Mouse (Mus musculus) CD4-positive, CD25-positive, alpha-beta regulatory T cell, adult 4 months (primary cell): ENCODE measurements around the gene Tnrc6c. TPM values are rescaled to one million over a fixed set of nuclear protein-coding genes. Genes with fewer than 3 reads are reported as not detected.
"Not testable (repeated sequence)": the region's sequence is repeated elsewhere in the genome, so short reads cannot be mapped to it uniquely, and the experiment has no call there.

ENCODE experiments used
- ATAC-seq: one replicate; pipeline ENCODE4 v1.8.0; 2017
- polyA plus RNA-seq, 2 experiments: library from polyadenylated mRNA; unstranded; fragments of 100-300 nt; shearing (Covaris generic); gene quantifications; one replicate each; pipeline ENCODE4 v1.2.1; 2017

The Tnrc6c gene
- polyA plus RNA-seq, 2 experiments from 2014 or later, result 19.6 to 21.4 TPM

DNA sequence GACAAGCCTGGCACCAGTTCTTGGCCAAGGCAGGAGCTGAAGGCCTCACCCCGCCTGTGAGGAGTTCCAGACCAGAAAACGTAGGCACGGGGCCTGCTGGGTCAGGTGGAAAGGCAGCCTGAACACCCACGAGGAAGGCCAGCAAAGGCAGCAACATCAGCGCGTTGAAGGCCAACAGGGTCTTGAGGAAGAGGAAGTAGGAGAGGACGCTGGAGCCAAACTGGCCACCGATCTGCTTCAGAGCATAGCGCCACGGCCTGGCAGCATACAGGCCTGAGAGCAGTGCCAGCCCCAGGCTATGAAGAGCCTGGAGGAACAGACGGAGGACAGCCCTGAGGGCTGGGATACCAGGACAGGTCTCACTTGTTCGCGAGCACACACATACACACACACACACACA lies 121.5 kb downstream of the Tnrc6c start:
- ATAC-seq, result no peak

DNA sequence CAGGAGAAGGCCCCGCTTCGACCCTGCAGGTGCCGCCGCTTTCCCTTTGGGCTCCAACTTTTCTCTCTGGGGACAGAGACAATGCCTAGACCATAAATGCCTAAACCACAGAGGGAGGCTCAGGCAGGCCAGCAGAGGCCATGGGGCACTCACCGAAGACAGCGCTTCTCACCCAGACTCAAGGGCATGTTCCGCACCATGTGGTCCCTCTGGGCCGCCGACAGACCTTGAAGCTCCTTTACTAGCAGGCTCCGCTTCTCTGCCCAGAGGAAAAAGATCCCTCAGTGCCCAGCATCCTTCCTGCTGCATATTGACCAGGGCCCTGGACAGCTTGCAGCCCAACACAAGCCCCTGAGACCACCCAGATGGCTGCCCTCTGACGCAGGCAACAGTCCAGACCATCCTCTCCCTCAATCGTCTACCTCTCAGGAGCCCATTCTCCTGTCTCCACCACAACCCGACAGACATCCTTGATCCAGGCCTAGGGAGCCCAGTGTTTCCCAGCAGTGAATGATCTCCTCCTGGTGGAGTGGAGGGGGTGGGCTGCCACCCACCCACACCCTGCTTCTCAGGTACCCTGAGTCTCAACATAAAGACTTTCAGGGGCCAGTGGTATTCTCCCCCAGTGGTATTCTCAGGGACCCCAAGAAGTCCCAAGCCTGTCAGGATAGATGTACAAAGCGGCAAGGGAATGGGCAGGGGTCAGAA lies 122.2 kb downstream of the Tnrc6c start:
- ATAC-seq, result no peak

DNA sequence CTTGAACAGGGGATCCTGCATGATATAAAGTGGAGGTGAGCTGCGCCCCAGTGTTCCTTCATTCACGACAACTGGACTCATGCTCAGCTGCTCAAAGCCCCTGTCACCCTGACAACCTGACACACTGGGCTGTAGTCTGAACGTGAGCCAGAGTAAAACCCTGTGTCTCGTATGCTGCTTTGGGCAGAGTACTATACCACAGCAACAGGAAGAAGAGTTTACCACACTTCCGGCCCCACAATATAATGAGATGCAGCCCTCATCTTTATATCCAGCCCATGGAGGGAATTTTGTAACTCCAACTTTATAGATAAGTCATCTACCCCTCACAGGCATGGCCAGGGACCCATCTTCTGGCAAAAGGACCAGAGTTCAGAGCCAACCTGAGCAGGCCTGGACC lies 123.0 kb downstream of the Tnrc6c start:
- peak; percentile 57 for ATAC-seq

DNA sequence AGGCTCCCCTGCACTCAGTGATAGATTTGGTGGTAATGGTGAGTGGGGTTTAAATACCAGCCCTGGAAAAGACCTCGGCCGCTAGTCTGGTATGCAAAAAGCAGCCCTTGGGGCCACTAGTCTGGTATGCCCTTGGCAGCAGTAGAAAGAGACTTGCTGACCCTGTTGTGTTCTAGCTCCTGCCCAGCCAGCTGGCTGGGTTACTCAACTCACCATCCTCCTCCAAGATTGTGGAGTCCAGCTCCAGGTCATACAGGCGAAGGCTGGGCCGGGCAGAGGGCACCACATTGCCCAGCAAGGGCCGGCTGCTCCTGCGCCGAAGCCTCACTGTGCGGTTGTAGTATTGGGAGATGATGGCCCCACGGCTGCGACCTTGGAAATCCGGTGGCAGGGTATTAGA lies 123.9 kb downstream of the Tnrc6c start:
- ATAC-seq, result no peak

DNA sequence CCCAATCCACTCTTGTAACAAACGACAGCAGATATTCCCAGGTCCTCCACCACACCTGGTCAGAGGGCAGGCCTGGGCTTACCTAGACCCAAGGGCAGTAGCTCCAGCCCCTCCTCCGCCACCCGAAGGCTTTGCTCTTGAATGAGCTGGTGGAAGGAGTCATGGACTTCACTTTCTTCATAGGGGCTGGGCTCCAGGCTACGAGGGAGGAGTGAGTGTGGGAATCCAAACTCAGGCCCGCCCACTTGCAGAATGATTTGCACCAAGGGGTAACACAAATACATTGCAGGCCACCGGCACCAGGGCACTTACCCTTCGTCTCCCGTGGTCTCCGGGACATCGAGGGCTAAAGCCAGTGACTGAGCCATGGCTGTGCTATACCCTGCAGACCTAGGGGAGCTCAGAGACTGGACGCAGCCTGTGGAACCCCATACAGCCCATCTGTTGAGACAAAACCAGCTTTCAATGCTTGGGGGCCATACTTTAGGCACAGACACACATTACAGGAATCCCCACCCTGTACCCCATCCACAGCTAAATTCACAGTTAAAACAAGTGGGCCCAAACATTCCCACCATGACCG lies 124.9 kb downstream of the Tnrc6c start:
- no peak for ATAC-seq

DNA sequence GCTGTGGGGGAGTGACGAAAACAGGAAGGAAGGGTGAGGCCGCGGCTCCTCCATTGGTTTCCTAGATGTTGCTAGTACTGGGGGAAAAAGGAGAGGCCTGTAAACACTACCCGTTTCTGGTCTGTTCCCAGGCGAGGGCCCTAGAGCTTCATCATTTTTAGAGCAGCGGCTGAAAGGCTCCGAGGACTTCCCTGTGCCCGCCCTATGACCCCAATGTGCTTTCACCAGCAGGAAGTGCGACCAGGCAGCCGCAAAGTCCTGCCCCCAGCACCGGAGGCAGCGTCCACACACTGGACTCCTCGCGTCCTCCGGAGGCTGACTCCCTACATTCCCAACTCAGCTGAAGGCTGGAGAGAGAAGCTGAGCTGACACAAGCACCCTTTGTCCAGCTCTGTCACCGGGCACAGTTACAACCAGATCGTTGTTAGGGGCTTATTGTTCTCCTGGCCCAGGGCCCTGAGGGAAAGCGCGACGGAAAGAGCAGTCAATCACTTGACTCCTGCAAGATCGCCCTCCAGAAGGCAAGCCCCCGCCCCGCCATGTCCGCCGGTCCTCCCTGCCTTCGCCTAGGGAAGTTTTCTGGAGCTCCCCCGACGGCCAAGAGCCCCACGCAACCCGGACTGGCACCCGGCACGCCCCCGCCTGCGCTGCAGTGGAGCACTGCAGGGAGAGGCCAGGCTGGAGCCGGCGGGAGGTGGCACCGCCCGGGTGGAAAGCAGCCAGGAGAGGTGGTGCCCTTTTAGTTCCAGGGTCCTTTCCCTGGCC lies 125.5 kb downstream of the Tnrc6c start:
- no peak for ATAC-seq

DNA sequence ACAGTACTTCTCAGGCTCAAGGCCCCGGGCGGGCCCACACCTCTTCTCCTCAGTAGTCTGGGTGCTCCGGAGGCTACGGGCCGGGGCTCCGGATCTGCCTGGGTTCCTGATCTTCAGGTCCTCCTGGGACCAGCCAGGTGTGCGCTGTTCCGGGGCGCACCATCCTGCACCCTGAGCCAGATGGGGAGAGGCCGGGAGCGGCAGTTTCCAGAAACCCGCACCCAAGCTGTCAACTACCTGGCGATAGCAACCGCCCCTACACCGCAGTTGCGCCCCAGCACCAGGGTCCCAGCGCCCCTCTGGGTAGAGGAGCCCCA lies 126.1 kb downstream of the Tnrc6c start:
- no peak for ATAC-seq

DNA sequence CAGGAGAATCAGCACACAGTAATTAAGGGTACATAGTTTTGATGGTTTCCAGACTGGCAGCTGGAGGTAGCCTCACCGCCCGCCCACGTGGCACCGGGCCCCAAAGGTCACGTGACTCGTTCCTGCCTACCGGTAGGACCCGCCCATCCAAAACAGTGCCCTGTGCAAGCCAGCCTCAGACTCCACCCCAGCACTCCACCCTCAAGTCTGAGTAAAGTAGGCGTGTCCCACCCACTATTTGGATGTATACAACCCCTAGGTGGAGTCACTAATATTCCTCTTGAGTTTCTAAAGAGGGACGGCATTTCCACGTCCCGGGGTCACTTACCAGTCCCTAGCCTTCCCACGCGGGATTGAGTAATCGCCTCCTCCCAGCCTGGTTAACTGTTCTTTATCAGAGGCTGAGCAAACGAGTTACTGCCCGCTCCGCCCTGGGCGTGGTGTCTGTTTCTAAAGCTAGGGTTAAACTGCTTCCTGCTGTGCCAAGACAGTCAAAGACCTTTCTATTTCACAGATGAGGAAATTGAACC lies 126.6 kb downstream of the Tnrc6c start:
- ATAC-seq, result peak; percentile 74

DNA sequence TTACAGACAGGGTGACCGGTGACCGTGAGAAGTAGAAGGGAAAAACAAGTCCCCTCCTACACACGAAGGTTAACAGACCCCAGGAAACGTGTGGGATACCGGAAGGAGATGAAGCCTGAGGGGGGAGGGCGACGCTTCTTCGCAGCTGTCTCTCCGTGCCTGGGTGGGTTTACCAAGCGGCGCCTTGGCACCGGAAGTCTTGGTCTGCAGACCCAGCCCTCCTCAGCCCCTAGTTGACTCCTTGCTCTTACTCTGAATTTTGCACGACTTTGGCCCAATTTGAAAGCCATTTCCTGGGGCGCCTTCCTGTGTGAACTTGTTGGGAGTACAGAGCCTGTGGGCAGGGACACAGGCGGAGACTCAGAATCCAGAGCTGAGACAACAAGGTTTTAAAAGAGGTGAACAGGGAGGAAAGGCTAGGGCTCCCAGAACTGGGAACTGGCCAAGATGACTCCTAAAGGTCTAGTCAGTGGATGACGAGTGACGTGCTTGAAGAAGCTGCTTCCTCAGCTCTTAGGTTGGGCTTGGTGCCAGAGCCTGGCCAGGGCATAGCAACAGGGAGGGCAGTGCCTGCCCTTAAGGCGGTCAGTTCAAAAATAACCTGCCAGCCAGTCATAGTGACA lies 127.2 kb downstream of the Tnrc6c start:
- ATAC-seq, result peak; percentile 26

DNA sequence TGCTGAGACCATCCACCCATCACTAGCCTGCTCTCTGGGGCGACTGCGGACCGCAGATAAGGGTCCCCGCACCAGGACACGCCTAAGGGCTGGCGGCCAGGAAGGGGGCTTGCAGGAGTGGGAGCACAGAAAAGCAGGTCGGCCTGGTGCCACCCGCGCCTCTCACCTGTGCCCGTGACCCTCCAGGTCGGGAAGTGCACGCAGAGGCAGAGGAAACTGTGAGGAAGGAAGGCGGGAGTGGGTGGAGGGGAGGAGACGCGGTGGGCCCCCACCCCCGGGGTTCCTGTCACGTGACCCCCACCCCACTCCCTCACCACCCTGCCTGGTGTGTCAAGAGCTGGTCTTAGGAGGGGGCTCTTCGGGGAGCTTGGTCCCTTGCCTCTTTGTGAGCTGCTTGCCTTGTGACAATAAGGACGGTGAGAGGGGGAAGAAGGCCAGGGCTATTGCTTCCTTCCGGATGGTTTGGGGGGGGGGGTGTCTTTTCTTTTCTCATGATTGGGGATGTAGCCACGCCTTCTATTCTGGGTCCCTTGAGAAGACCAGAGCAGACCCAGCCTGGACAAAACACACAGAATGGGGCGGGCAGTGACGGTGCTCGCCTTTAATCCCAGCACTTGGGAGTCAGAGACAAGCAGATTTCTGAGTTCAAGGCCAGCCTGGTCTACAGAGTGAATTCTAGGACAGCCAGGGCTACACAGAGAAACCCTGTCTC lies 128.1 kb downstream of the Tnrc6c start, which contains the start of the genes Tmc8 and Tmc6:
Tmc8 (plus strand) TSS at position 84 of the 712 bp plus-strand sequence.
Tmc6 (minus strand) TSS at position 206 of the 712 bp plus-strand sequence.
- peak; percentile 35 for ATAC-seq

DNA sequence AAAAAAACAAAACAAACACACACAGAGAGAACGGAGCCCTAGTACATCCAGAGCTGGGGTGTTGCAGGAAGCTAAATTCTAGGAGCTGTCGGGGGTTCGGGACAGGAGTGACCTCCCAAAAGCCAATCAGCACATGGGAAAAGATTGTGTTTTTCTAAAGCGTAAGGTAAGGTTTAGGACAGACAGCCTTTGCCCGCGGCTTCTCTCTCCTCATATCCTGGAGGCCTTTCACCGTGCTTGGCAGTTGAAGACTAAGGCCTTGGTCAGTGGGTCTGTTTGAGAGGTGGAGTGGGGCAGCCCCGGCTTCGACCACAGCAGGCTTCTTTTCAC lies 128.6 kb downstream of the Tnrc6c start:
- ATAC-seq, result no peak

DNA sequence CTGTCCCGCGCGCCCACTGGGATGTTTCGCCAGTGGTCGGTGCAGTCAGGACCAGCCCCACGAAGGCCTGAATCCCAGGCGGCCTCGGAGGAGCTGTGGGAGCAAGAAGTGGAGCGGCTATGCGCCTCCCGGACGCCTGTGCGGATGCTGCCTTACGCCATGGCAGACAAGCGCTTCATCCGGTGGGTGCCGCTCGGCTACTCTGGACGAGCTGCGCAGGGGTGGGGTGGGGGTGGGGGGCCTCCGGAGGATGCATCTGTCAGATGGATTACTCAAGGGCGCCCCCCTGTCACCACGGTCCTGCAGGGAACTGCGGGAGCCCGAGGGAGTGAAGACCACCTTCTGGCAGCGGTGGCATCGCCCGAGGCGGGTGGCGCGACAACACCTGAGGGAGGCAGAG lies 129.0 kb downstream of the Tnrc6c start:
- peak; percentile 19 for ATAC-seq

DNA sequence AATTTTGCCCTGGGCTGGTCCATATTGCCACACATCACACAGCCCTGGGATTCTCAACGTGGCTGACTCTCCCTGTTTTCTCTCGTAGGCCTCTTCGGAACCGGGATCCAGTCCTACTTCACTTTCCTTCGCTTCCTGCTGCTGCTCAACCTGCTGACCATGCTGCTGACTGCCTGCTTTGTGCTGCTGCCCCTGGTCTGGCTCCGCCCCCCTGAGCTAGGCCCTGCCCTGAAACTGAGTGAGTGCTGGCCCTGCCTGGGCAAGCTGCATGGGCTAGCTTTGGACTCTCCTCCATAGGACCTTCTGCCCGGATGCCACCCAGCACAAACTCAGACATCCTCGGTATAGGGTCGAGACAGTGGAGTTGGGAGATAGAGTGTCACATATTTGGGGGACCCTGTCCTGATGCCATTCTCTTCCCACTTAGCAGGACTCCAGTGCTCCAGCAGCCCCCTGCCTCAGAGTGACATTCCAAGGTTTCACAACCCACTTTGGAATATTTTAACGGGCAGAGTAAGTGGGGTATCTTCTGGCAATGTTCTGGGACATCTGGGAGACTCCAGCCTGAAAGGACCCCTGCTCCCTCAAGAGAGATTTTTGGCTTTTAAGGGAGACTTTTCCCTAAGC lies 129.7 kb downstream of the Tnrc6c start:
- no peak for ATAC-seq

DNA sequence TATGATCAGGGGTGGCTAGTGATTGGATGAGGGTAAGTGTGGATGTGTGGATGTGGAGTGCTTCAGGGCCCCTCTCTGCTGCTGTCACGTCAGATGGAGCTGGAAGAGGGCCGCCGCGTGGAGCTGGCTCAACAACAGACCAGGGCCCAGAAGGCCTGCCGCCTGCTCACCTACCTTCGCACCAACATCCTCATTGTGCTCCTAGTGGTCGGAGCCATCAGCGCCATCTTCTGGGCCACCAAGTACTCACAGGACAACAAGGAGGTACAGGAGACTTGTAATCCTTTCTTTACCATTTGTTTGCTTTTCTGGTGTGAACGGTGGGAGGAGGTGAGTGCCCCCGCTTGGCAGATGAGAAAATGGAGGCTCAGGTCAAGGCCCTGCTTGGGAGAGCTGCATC lies 132.2 kb downstream of the Tnrc6c start:
- ATAC-seq, result no peak

DNA sequence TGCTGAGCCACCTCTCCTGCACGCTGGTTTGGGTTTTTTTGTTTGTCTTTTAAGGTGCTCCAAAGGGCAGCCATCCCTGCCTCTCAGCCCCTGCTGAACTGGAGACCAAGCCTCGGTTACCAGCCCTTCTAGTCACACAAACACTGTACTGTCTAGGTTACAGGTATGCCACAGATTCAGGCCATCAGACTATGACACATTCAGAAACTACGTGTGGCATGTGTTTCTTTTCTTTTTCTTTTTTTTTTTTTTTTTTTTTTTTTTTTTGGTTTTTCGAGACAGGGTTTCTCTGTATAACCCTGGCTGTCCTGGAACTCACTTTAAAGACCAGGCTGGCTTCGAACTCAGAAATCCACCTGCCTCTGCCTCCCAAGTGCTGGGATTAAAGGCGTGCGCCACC lies 134.4 kb downstream of the Tnrc6c start:
- not testable (repeated sequence) for ATAC-seq

DNA sequence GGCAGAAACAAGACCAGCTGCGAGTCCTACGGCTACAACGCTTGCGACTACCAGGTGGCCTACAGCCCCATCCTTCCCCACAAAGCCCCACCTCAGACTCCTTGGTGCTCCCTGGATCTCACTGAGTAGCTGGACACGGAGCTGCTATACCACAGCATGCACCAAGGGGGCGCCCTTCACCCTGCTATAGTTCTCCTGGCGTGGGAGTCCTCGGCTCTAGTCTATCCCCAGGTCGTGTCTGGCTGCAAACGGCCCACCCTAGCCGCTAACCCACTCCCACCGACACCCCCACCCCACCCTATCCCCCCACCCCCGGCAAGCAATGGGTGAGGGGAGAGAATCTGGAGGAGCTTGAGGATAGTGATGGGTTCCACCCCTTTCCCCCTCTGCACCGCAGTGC lies 136.2 kb downstream of the Tnrc6c start:
- ATAC-seq, result peak; percentile 56

DNA sequence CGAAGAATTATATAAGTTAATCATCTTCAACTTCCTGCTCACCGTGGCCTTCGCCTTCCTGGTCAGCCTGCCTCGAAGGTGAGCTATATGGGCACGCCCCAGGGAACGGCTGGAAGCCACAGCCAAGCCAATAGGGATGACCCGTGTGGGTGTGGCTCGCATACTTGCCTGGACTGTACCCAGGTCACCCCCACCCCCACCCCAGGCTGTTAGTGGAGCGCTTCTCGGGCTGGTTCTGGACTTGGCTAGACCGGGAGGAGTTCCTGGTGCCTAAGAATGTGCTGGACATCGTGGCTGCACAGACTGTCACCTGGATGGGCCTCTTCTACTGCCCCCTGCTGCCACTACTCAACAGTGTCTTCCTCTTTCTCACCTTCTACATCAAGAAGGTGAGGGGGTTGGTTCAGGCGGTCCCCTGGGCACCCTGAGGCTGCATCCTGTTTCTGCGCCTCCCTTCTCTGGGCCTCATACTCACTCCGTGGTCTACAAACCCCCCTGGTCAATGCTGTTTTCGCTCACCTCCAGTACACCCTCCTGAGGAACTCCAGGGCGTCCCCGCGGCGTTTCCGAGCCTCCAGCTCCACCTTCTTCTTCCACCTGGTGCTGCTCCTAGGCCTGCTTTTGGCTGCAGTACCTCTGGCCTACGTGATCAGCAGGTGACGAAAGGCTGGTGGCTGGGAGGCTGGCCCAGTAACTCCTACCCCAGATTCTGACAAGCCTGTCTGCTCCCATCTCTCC lies 136.8 kb downstream of the Tnrc6c start:
- ATAC-seq, result no peak

DNA sequence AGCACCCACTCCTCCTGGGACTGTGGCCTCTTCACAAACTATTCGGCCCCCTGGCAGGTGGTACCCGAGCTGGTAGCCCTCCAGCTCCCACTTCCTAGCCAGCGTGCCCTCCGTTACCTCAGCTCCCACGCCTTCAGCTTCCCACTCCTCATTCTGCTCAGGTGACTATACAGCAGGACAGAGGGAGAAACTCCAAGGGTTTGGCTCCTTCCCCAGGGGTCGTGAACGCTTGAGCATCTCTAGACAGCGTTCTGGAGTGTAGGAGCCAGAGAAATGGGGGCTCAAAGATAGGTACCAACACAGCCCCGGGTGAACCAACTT lies 137.3 kb downstream of the Tnrc6c start:
- ATAC-seq, result no peak

DNA sequence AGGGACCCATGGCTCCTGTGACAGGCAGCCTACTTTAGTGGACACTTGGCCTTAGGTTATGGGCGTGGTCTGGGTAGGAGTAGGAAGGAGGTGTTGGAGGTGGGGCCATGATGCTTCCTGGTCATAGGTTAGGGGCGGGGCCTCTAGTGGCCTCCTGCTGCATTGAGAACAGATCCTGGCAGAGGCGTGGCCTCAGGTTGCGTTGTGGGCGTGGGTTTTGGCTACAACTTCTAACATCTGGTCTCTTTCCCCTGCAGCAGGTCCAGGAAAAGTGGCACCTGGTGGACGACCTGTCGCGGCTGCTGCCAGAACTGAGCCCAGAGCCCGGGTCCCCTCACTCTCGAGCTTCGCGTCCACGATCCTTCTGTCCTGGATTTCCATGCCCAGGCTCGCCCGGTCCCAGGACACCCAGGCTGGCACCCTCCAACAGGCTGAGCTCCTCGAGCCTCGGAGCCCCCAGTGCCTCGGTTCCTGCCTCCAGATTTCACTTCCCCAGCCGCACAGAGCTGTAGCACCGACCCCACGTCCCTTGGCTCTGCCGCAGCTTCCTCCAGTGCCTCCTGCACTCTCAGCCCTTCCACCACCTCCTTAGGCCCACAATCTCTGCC lies 138.3 kb downstream of the Tnrc6c start:
- ATAC-seq, result no peak

DNA sequence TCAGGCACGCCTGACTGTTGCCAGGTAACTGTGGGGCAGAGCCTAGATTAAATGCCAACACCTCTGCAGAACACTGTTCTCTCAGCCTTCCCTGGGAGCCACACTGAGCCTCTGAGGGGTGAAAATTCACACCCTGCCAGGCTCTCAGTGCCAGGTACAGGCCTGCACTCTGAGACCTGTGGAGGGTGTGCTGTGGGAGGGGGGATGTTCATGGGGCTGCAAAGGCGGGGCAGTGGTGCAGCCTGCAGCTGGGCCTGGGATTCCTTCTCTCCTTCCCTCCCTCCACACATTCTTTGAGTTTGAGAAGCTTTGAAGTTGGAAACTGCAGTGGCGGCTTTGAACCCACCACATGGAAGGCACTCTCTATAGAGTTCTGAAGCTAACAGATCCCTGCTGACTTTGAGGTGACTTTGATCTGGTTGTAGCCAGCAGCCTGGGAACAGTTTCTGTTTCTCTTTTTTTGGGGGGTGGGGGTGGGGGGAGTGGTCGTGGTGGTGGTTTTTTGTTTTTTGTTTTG lies 140.0 kb downstream of the Tnrc6c start:
- peak; percentile 20 for ATAC-seq

DNA sequence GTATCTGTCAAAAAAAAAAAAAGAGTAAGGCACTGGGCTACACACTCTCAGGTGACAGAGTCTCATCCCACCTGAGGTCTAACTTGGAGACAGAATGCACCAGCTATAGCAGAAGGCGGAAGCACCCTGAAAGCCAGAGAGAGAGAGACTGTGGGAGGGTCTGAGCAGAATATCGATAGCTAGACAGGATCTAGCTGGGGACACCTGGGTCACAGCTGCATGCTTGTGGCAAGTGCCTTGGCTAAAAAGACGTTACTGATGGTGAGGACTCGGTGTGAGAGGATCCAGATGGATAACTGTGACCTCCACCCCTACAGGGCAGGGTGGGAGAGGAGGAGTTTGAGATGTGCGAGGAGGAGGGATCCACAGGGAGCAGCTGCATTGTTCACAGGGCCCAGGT lies 142.9 kb downstream of the Tnrc6c start:
- ATAC-seq, result no peak
